ENCODE assay signal across 26 mouse cellular contexts in the genomic region with DNA sequence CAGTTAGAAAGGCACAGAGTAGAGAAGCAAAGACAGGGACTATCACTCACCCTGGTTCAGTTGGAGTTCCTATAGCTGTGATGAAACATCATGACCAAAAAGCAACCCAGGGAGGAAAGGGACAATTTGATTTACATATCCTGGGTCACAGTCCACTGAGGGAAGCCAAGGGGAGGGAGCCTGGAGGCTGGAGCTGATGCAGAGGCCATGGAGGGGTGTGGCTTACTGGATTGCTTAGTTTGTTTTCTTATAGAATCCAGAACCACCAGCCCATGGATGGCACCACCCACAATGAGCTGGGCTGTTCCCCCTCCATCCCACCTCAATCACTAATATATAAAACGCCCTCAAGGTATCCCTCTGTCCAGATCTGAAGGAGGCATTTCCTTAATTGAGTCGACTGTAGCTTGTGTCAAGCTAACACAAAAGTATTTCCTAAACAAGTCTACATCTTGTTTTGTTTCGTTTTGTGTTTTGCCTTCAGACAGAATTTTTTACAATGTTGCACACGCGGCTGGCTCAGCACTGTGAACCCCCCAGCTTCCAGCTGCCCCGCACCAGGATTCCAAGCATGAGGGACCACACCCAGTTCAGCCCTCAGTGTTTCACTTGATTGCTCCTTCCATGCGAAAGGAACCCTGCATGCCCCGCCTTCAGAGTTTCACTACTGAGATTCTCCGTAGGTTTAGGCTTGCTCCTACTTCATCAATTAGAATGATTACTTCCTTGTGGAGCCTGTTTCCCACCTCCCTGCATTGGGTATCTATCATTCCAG.
A peak's percentile ranks its signal among the peaks of the same experiment; 100 is the strongest.
DNase-seq lines count a peak whose midpoint lies in the region; ATAC-seq and TF ChIP-seq lines count a peak whose summit lies in the region.
"Had no signal": no experiment of that assay in that cellular context is flagged by ENCODE, and none has a peak within 500 bp of the region (broad histone marks: within the 10 kb centered on the region; RNA-seq: fewer than 3 reads in every experiment).

No protein-coding gene starts in this region.

- H3K4me2 ChIP-seq in kidney, embryonic 14.5 days (replicated peaks; ENCODE audit: low read depth, low read length): no peak overlapping the region
- no peak overlapping the region for H3K4me2 ChIP-seq in liver, embryonic 16.5 days (ENCODE audit: low read depth, low read length)
- no peak overlapping the region for H3K4me2 ChIP-seq in liver, embryonic 12.5 days
- no peak overlapping the region for H3K4me2 ChIP-seq in intestine, postnatal 0 days (replicated peaks; ENCODE audit: low read depth)
- H3K4me2 ChIP-seq in midbrain, postnatal 0 days (ENCODE audit: low read depth, low read length, poor library complexity, severe bottlenecking): no peak overlapping the region
- H3K4me2 ChIP-seq: embryonic facial prominence, embryonic 13.5 days; forebrain, embryonic 15.5 days; heart, embryonic 12.5 days; hindbrain, embryonic 13.5 days; limb, embryonic 15.5 days; liver, embryonic 15.5 days; midbrain, embryonic 12.5 days; neural tube, embryonic 13.5 days had no signal

- H3K36me3 ChIP-seq in kidney, embryonic 14.5 days (ENCODE audit: control insufficient read depth, insufficient read depth, low read length): no peaks in the 10 kb centered on the region
- H3K36me3 ChIP-seq in liver, embryonic 16.5 days (ENCODE audit: control insufficient read depth, insufficient read depth): no peaks in the 10 kb centered on the region
- H3K36me3 ChIP-seq in liver, embryonic 12.5 days: no peaks in the 10 kb centered on the region
- no peaks in the 10 kb centered on the region for H3K36me3 ChIP-seq in ES-E14 (ENCODE audit: control insufficient read depth, insufficient read depth, low read length, poor library complexity, severe bottlenecking)
- H3K36me3 ChIP-seq in intestine, postnatal 0 days (ENCODE audit: control insufficient read depth, insufficient read depth): no peaks in the 10 kb centered on the region
- H3K36me3 ChIP-seq in midbrain, postnatal 0 days (ENCODE audit: insufficient read depth, low read length): no peaks in the 10 kb centered on the region
- H3K36me3 ChIP-seq: embryonic facial prominence, embryonic 13.5 days; forebrain, embryonic 10.5 days; forebrain, embryonic 15.5 days; heart, embryonic 12.5 days; hindbrain, embryonic 13.5 days; limb, embryonic 10.5 days; limb, embryonic 15.5 days; liver, embryonic 15.5 days; midbrain, embryonic 12.5 days; neural tube, embryonic 13.5 days had no signal

- H3K9me3 ChIP-seq in kidney, embryonic 14.5 days (ENCODE audit: control insufficient read depth, low read length): peaks cover 3% of the 10 kb centered on the region; the same call in 1 of the 2 replicates
- H3K9me3 ChIP-seq in liver, embryonic 16.5 days (replicated peaks; ENCODE audit: control insufficient read depth, low read length): no peaks in the 10 kb centered on the region
- H3K9me3 ChIP-seq in liver, embryonic 12.5 days (replicated peaks): peaks cover 7% of the 10 kb centered on the region; the same call in 1 of the 2 replicates
- no peaks in the 10 kb centered on the region for H3K9me3 ChIP-seq in ES-E14 (ENCODE audit: control insufficient read depth, insufficient read depth, low read depth, low read length)
- H3K9me3 ChIP-seq in intestine, postnatal 0 days (ENCODE audit: control insufficient read depth): no peaks in the 10 kb centered on the region
- H3K9me3 ChIP-seq in midbrain, postnatal 0 days (ENCODE audit: low read length): no peaks in the 10 kb centered on the region
- H3K9me3 ChIP-seq: embryonic facial prominence, embryonic 13.5 days; forebrain, embryonic 15.5 days; limb, embryonic 10.5 days; limb, embryonic 15.5 days; liver, embryonic 15.5 days had no signal

- no peak overlapping the region for H3K9ac ChIP-seq in kidney, embryonic 14.5 days (ENCODE audit: low read depth, low read length)
- no peak overlapping the region for H3K9ac ChIP-seq in liver, embryonic 16.5 days (ENCODE audit: low read depth, low read length)
- H3K9ac ChIP-seq in liver, embryonic 12.5 days: no peak overlapping the region
- peak overlapping the region; percentile 65; the same call in 1 of the 2 replicates for H3K9ac ChIP-seq in ES-E14 (ENCODE audit: insufficient read depth, low read depth, low read length, poor library complexity, severe bottlenecking)
- no peak overlapping the region for H3K9ac ChIP-seq in intestine, postnatal 0 days (ENCODE audit: low read depth, low read length)
- H3K9ac ChIP-seq in midbrain, postnatal 0 days (replicated peaks; ENCODE audit: low read length, poor library complexity, severe bottlenecking): no peak overlapping the region
- H3K9ac ChIP-seq: embryonic facial prominence, embryonic 13.5 days; forebrain, embryonic 15.5 days; heart, embryonic 12.5 days; hindbrain, embryonic 13.5 days; limb, embryonic 15.5 days; liver, embryonic 15.5 days; midbrain, embryonic 12.5 days; neural tube, embryonic 13.5 days had no signal

- in situ Hi-C loops in ES-E14 (cut with MboI; ENCODE audit: low sequenced_read_pairs in 2 of 2, unreplicated experiment in 2 of 2): no loop called here

- ATAC-seq in kidney, embryonic 14.5 days (ENCODE audit: low FRiP score, low TSS enrichment): peak; percentile 48
- 0 out of 2 replicates have a peak, but pooled peaks have one; percentile 21 for ATAC-seq in liver, embryonic 16.5 days (ENCODE audit: low read depth)
- ATAC-seq in liver, embryonic 12.5 days: no peak
- peak; percentile 72 for ATAC-seq in intestine, postnatal 0 days
- ATAC-seq in midbrain, postnatal 0 days (ENCODE audit: low FRiP score): no peak
- ATAC-seq: forebrain, embryonic 15.5 days had no signal

- H3K4me3 ChIP-seq in kidney, embryonic 14.5 days (ENCODE audit: low read length): no peak overlapping the region
- no peak overlapping the region for H3K4me3 ChIP-seq in liver, embryonic 16.5 days (ENCODE audit: low read depth, low read length)
- H3K4me3 ChIP-seq in liver, embryonic 12.5 days: no peak overlapping the region
- H3K4me3 ChIP-seq in ES-E14 (ENCODE audit: insufficient read depth in 1 of 2, low read depth in 1 of 2, low read length in 2 of 2, poor library complexity in 1 of 2, severe bottlenecking in 1 of 2): peak overlapping the region; percentile 11 to 19; a peak in 2 of 4 replicates
- no peak overlapping the region for H3K4me3 ChIP-seq in intestine, postnatal 0 days (ENCODE audit: low read depth, low read length)
- no peak overlapping the region for H3K4me3 ChIP-seq in gastrocnemius, adult 2 months
- no peak overlapping the region for H3K4me3 ChIP-seq in midbrain, postnatal 0 days (ENCODE audit: low read depth, low read length)
- H3K4me3 ChIP-seq: embryonic facial prominence, embryonic 13.5 days; forebrain, embryonic 10.5 days; forebrain, embryonic 15.5 days; heart, adult 2 months; heart, embryonic 12.5 days; hindbrain, embryonic 13.5 days; limb, embryonic 10.5 days; limb, embryonic 15.5 days; liver, embryonic 15.5 days; midbrain, embryonic 12.5 days; neural tube, embryonic 13.5 days had no signal

- no peaks in the 10 kb centered on the region for H3K4me1 ChIP-seq in kidney, embryonic 14.5 days (ENCODE audit: control insufficient read depth, insufficient read depth, low read length)
- H3K4me1 ChIP-seq in liver, embryonic 16.5 days (ENCODE audit: control insufficient read depth, low read depth, low read length): no peaks in the 10 kb centered on the region
- H3K4me1 ChIP-seq in liver, embryonic 12.5 days: 0 out of 2 replicates have a peak, but pooled peaks cover 3% of the 10 kb centered on the region
- H3K4me1 ChIP-seq in ES-E14 (ENCODE audit: control insufficient read depth in 2 of 2, insufficient read depth in 2 of 2, low read length in 2 of 2, poor library complexity in 1 of 2): peaks cover 4 to 17% of the 10 kb centered on the region in 2 experiments; a peak in 3 of 4 replicates
- no peaks in the 10 kb centered on the region for H3K4me1 ChIP-seq in intestine, postnatal 0 days (replicated peaks; ENCODE audit: control insufficient read depth, insufficient read depth, low read length)
- no peaks in the 10 kb centered on the region for H3K4me1 ChIP-seq in midbrain, postnatal 0 days (ENCODE audit: insufficient read depth, low read length)
- H3K4me1 ChIP-seq: heart, embryonic 12.5 days; hindbrain, embryonic 13.5 days; liver, embryonic 15.5 days; midbrain, embryonic 12.5 days had no signal

- H3K27ac ChIP-seq in kidney, embryonic 14.5 days (ENCODE audit: low read depth, low read length): peak overlapping the region; percentile 17; the same call in 1 of the 2 replicates
- no peak overlapping the region for H3K27ac ChIP-seq in liver, embryonic 16.5 days (ENCODE audit: low read length)
- H3K27ac ChIP-seq in liver, embryonic 12.5 days: no peak overlapping the region
- H3K27ac ChIP-seq in ES-E14 (ENCODE audit: insufficient read depth, low read depth, low read length, poor library complexity, severe bottlenecking): peak overlapping the region; percentile 80; the same call in 1 of the 2 replicates
- no peak overlapping the region for H3K27ac ChIP-seq in intestine, postnatal 0 days (ENCODE audit: low read depth, low read length)
- H3K27ac ChIP-seq in gastrocnemius, adult 2 months: no peak overlapping the region
- H3K27ac ChIP-seq in midbrain, postnatal 0 days (ENCODE audit: low read depth, low read length): no peak overlapping the region
- H3K27ac ChIP-seq: embryonic facial prominence, embryonic 13.5 days; forebrain, embryonic 10.5 days; forebrain, embryonic 15.5 days; heart, adult 2 months; hindbrain, embryonic 13.5 days; limb, embryonic 10.5 days; limb, embryonic 15.5 days; liver, embryonic 15.5 days; midbrain, embryonic 12.5 days; neural tube, embryonic 13.5 days had no signal

- WGBS in kidney, embryonic 14.5 days: 64% methylated on average over 9 of the region's 9 CpGs
- 69% methylated on average over 9 of the region's 9 CpGs for WGBS in liver, embryonic 16.5 days (ENCODE audit: insufficient replicate concordance)
- 74% methylated on average over 9 of the region's 9 CpGs for WGBS in liver, embryonic 12.5 days (ENCODE audit: insufficient replicate concordance)
- 70% methylated on average over 9 of the region's 9 CpGs for WGBS in intestine, postnatal 0 days
- 88% methylated on average over 9 of the region's 9 CpGs for WGBS in midbrain, postnatal 0 days

- intact Hi-C loops in gastrocnemius, adult 2 months (cut with DNase I): no loop called here

- no peaks in the 10 kb centered on the region for H3K27me3 ChIP-seq in kidney, embryonic 14.5 days (ENCODE audit: control insufficient read depth, insufficient read depth, low read length)
- H3K27me3 ChIP-seq in liver, embryonic 16.5 days (ENCODE audit: control insufficient read depth, insufficient read depth, low read depth, low read length): no peaks in the 10 kb centered on the region
- H3K27me3 ChIP-seq in liver, embryonic 12.5 days (replicated peaks): no peaks in the 10 kb centered on the region
- no peaks in the 10 kb centered on the region for H3K27me3 ChIP-seq in intestine, postnatal 0 days (replicated peaks; ENCODE audit: control insufficient read depth, insufficient read depth, low read length)
- H3K27me3 ChIP-seq in midbrain, postnatal 0 days (ENCODE audit: insufficient read depth, low read length): no peaks in the 10 kb centered on the region; the same call in 1 of the 2 replicates
- H3K27me3 ChIP-seq: embryonic facial prominence, embryonic 13.5 days; heart, embryonic 12.5 days; limb, embryonic 15.5 days; liver, embryonic 15.5 days; neural tube, embryonic 13.5 days had no signal

- TF ChIP-seq CTCF in intestine, postnatal 0 days (IDR thresholded peaks at IDR 0.05; ENCODE audit: low read depth): no peak
- no peak for TF ChIP-seq CTCF in gastrocnemius, adult 2 months (IDR thresholded peaks at IDR 0.05)
- no peak for TF ChIP-seq CTCF in midbrain, postnatal 0 days (IDR thresholded peaks at IDR 0.05)

- DNase-seq in kidney, adult 9 months: no peak
- DNase-seq in ES-E14 (ENCODE audit: low read depth, low spot score): no peak
- DNase-seq in gastrocnemius, adult 2 months: no peak
- no peak for DNase-seq in midbrain, postnatal 0 days (ENCODE audit: low spot score)
- DNase-seq: adrenal gland, postnatal 10 days; cerebellum, adult 11-12 months; cerebellum, adult 9-11 months; heart, adult 2 months; heart, postnatal 4 days; layer of hippocampus, postnatal 36 days; lung, postnatal 36 days; thymus, postnatal 25 days had no signal

Comparison
In these comparisons a context has a peak if more than half of its experiments do, and no peak if none do; other contexts are left out.
1. ATAC-seq: peak in kidney, embryonic 14.5 days (single experiment), liver, embryonic 16.5 days (single experiment) and intestine, postnatal 0 days (single experiment); none in liver, embryonic 12.5 days (single experiment) and midbrain, postnatal 0 days (single experiment).
2. H3K27ac ChIP-seq: peak in kidney, embryonic 14.5 days (single experiment) and ES-E14 (single experiment); none in liver, embryonic 16.5 days (single experiment), liver, embryonic 12.5 days (single experiment), intestine, postnatal 0 days (single experiment), gastrocnemius, adult 2 months (single experiment) and midbrain, postnatal 0 days (single experiment).
3. H3K4me3 ChIP-seq: peak in ES-E14 (2 of 2); none in kidney, embryonic 14.5 days (single experiment), liver, embryonic 16.5 days (single experiment), liver, embryonic 12.5 days (single experiment), intestine, postnatal 0 days (single experiment), gastrocnemius, adult 2 months (single experiment) and midbrain, postnatal 0 days (single experiment).